ENCODE assay signal across 9 mouse cellular contexts in genomic region chr4:139967475-139967891, GRCm38 (mm10). TPM values are rescaled to one million over a fixed set of nuclear protein-coding genes. Genes with fewer than 3 reads are reported as not detected.
DNase-seq lines count a peak whose midpoint lies in the region; ATAC-seq and TF ChIP-seq lines count a peak whose summit lies in the region.
"Had no signal": no experiment of that assay in that cellular context is flagged by ENCODE, and none has a peak within 500 bp of the region (broad histone marks: within the 10 kb centered on the region; RNA-seq: fewer than 3 reads in every experiment).

No protein-coding gene starts in this region.

- intact Hi-C loops in left cerebral cortex, postnatal 36 days (cut with DNase I): no loop called here

- peaks cover 12% of the 10 kb centered on the region for H3K4me1 ChIP-seq in forebrain, embryonic 12.5 days
- no peaks in the 10 kb centered on the region for H3K4me1 ChIP-seq in forebrain, postnatal 0 days (ENCODE audit: insufficient read depth)
- peaks cover 24% of the 10 kb centered on the region for H3K4me1 ChIP-seq in kidney, embryonic 16.5 days (ENCODE audit: insufficient read depth, low read length)

- peaks cover 10% of the 10 kb centered on the region; the same call in 1 of the 2 replicates for H3K27me3 ChIP-seq in forebrain, embryonic 12.5 days
- H3K27me3 ChIP-seq in forebrain, postnatal 0 days (ENCODE audit: insufficient read depth, low read length): no peaks in the 10 kb centered on the region
- H3K27me3 ChIP-seq in kidney, embryonic 16.5 days (ENCODE audit: insufficient read depth, low read length): no peaks in the 10 kb centered on the region

- no peak for ATAC-seq in forebrain, embryonic 12.5 days (ENCODE audit: low FRiP score)
- no peak; the same call in 1 of the 2 replicates for ATAC-seq in forebrain, postnatal 0 days
- ATAC-seq in kidney, embryonic 16.5 days (ENCODE audit: low FRiP score, low TSS enrichment): peak; percentile 95
- no peak for ATAC-seq in monocyte, adult 5-6 weeks (replicated peaks; ENCODE audit: insufficient number of reproducible peaks, low FRiP score, low TSS enrichment, poor library complexity, severe bottlenecking)

- no peak overlapping the region for H3K4me2 ChIP-seq in forebrain, embryonic 12.5 days
- H3K4me2 ChIP-seq in forebrain, postnatal 0 days (ENCODE audit: low read depth): no peak overlapping the region
- H3K4me2 ChIP-seq in kidney, embryonic 16.5 days (replicated peaks; ENCODE audit: low read depth, low read length): peak overlapping the region; percentile 52

- 14% methylated on average over 10 of the region's 10 CpGs for WGBS in forebrain, embryonic 12.5 days
- 22% methylated on average over 10 of the region's 10 CpGs for WGBS in forebrain, postnatal 0 days
- 7% methylated on average over 10 of the region's 10 CpGs for WGBS in kidney, embryonic 16.5 days

- TF ChIP-seq CTCF in forebrain, postnatal 0 days (IDR thresholded peaks at IDR 0.05; ENCODE audit: low read depth): no peak

- no peaks in the 10 kb centered on the region for H3K9me3 ChIP-seq in forebrain, embryonic 12.5 days
- H3K9me3 ChIP-seq in forebrain, postnatal 0 days (ENCODE audit: low read length): no peaks in the 10 kb centered on the region
- no peaks in the 10 kb centered on the region for H3K9me3 ChIP-seq in kidney, embryonic 16.5 days (ENCODE audit: low read length)

- no peak for DNase-seq in forebrain, postnatal 0 days
- peak; percentile 71 for DNase-seq in adipocyte (ENCODE audit: low spot score)
- DNase-seq in heart, adult 8-10 months (ENCODE audit: low spot score): peak; percentile 17
- DNase-seq in lung, postnatal 14 days: peak; percentile 49
- no peak for DNase-seq in left cerebral cortex, postnatal 36 days (ENCODE audit: low spot score in 2 of 2)

- no peaks in the 10 kb centered on the region for H3K36me3 ChIP-seq in forebrain, embryonic 12.5 days (replicated peaks)
- no peaks in the 10 kb centered on the region for H3K36me3 ChIP-seq in forebrain, postnatal 0 days (ENCODE audit: insufficient read depth)
- H3K36me3 ChIP-seq in kidney, embryonic 16.5 days (ENCODE audit: insufficient read depth, low read length): 0 out of 2 replicates have a peak, but pooled peaks cover 2% of the 10 kb centered on the region

- H3K27ac ChIP-seq in forebrain, embryonic 12.5 days: peak overlapping the region; percentile 26; the same call in 1 of the 2 replicates
- no peak overlapping the region for H3K27ac ChIP-seq in forebrain, postnatal 0 days (ENCODE audit: low read depth, low read length)
- peak overlapping the region; percentile 97 for H3K27ac ChIP-seq in kidney, embryonic 16.5 days (ENCODE audit: low read length)

- H3K4me3 ChIP-seq in forebrain, embryonic 12.5 days (replicated peaks): no peak overlapping the region
- H3K4me3 ChIP-seq in forebrain, postnatal 0 days (ENCODE audit: low read depth, low read length): no peak overlapping the region
- H3K4me3 ChIP-seq in kidney, embryonic 16.5 days (ENCODE audit: low read length): peak overlapping the region; percentile 44
- H3K4me3 ChIP-seq: myocyte had no signal

- no peak overlapping the region for H3K9ac ChIP-seq in forebrain, embryonic 12.5 days
- no peak overlapping the region for H3K9ac ChIP-seq in forebrain, postnatal 0 days
- peak overlapping the region; percentile 55 for H3K9ac ChIP-seq in kidney, embryonic 16.5 days (replicated peaks; ENCODE audit: low read length)

RNA-seq across cellular contexts. Expression of gene Klhdc7a, which starts 0.3 kb away (rescaled TPM):
- polyA plus RNA-seq in forebrain, embryonic 12.5 days (2016; fragmentation: Nextera tagmentation; extraction: Ambion mirVana): 0.18 and 0.20 TPM in 2 replicates
- total RNA-seq in forebrain, postnatal 0 days (2014; rRNA removed): 0.92 and 1.0 TPM in 2 replicates
- polyA plus RNA-seq in forebrain, postnatal 0 days (2015; fragmentation: Nextera tagmentation; extraction: Ambion mirVana): 0.19 and 0.27 TPM in 2 replicates
- total RNA-seq in heart, adult 8-10 months (2022): 1 to 10 TPM in 3 of 4 experiments, under 1 TPM in 1; 0.65 to 3.3 (median 1.8) TPM
- 8.7 and 9.1 TPM in 2 replicates for polyA plus RNA-seq in kidney, embryonic 16.5 days (2015; fragmentation: Nextera tagmentation; extraction: Ambion mirVana)
- not detected in 3 replicates for total RNA-seq in monocyte, adult 5-6 weeks (2017)
- total RNA-seq in left cerebral cortex, postnatal 36 days (2021): 1 to 10 TPM; 8.1 to 9.8 TPM
- polyA plus RNA-seq: myocyte had no signal

Comparison
In these comparisons a context has a peak if more than half of its experiments do, and no peak if none do; other contexts are left out.
1. DNase-seq: peak in adipocyte (single experiment), heart, adult 8-10 months (single experiment) and lung, postnatal 14 days (single experiment); none in forebrain, postnatal 0 days (single experiment) and left cerebral cortex, postnatal 36 days (0 of 2).